Mouse (Mus musculus) neural tube, embryonic 14.5 days (tissue): ENCODE measurements at regions not wholly inside any gene's neighbourhood (a gene's known extent, or its start where the extent isn't known, plus 50 kb on each side); places are given as distances from the start of the nearest gene placed in this dataset.

Source experiments
- ATAC-seq: fragments of 200-750 bp; cut with Nextera tagmentation; 2 replicates; pipeline ENCODE4 v1.8.0; 2017; ENCODE audit warnings: low read depth, mild to moderate bottlenecking, moderate TSS enrichment, moderate library complexity
- H3K27ac ChIP-seq: fragments of 300-500 bp; sonication (generic); 2 replicates; pipeline ENCODE4 v1.5.1; 2014; ENCODE audit warnings: low read depth, mild to moderate bottlenecking, control low read depth, low read length, moderate library complexity, mixed read lengths
- H3K27me3 ChIP-seq: fragments of 300-500 bp; sonication (generic); 2 replicates; pipeline ENCODE4 v1.6.1; 2014; ENCODE audit warnings: low read length; ENCODE audit not compliant: control insufficient read depth, insufficient read depth
- H3K36me3 ChIP-seq: fragments of 300-500 bp; sonication (generic); 2 replicates; pipeline ENCODE4 v1.6.1; 2014; ENCODE audit warnings: low read length, mixed read lengths; ENCODE audit not compliant: control insufficient read depth, insufficient read depth
- H3K4me1 ChIP-seq: fragments of 300-500 bp; sonication (generic); 2 replicates; pipeline ENCODE4 v1.6.1; 2014; ENCODE audit warnings: low read length; ENCODE audit not compliant: control insufficient read depth, insufficient read depth
- H3K4me2 ChIP-seq: fragments of 300-500 bp; sonication (generic); 2 replicates; pipeline ENCODE4 v1.6.1; 2014; ENCODE audit warnings: mild to moderate bottlenecking, low read depth, low read length, control low read depth
- H3K4me3 ChIP-seq: fragments of 300-500 bp; sonication (generic); 2 replicates; pipeline ENCODE4 v1.5.1; 2014; ENCODE audit warnings: low read depth, low read length, control low read depth, mixed read lengths
- H3K9ac ChIP-seq: fragments of 300-500 bp; sonication (generic); replicated peaks from 2 replicates; pipeline ENCODE4 v1.6.1; 2014; ENCODE audit warnings: low read depth, mild to moderate bottlenecking, control low read depth, low read length, mixed read lengths
- H3K9me3 ChIP-seq: fragments of 300-500 bp; sonication (generic); 2 replicates; pipeline ENCODE4 v1.6.1; 2016; ENCODE audit warnings: low read length; ENCODE audit not compliant: control insufficient read depth
- WGBS: fragments of 180-500 bp; shearing (Covaris S2); extraction: QIAGEN DNeasy Blood & Tissue Kit; methylation state at CpG from one replicate; pipeline ENCODE4 v1.1.7; 2014; 5-methylcytosine and 5-hydroxymethylcytosine counted together

- H3K36me3 ChIP-seq = no peaks in the 10 kb centered on the region
- H3K4me3 ChIP-seq = no peak overlapping the region
- H3K9ac ChIP-seq = no peak overlapping the region
- 85% methylated on average over 1 of the region's 1 CpGs for WGBS
- no peak for ATAC-seq
- H3K27me3 ChIP-seq = no peaks in the 10 kb centered on the region
- no peak overlapping the region for H3K4me2 ChIP-seq
- no peak overlapping the region for H3K27ac ChIP-seq
- H3K9me3 ChIP-seq = no peaks in the 10 kb centered on the region
- H3K4me1 ChIP-seq = no peaks in the 10 kb centered on the region
These were observed 318.9 kb upstream of the A1bg start for GRCm38 (mm10) chr15:61241741-61242140.

DNA sequence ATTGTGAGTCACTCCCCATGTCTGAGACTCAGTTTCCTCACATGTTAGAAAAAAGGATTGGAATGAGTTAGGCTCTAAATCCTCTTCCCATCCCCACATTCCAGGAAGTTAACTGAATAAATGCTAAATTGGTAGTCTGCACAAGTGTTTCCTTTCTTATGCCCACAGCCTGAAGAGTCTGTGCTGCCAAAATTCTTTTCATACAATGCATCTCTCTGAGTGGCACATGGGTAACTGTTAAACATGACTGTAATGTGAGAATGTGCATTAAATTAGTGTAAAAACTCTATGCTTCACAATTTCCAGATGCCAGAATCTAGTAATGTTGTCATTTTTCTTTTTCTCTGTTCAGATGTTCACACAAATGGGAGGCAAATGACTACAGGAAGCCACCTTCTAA, 317.5 kb upstream of the A1bg start:
- Histone ChIP-seq H3K36me3 (no peaks in the 10 kb centered on the region), H3K9ac (no peak overlapping the region), H3K27me3 (no peaks in the 10 kb centered on the region), H3K4me1 (no peaks in the 10 kb centered on the region), H3K4me2 (no peak overlapping the region), H3K27ac (no peak overlapping the region), H3K9me3 (no peaks in the 10 kb centered on the region), H3K4me3 (no peak overlapping the region)
- ATAC-seq = no peak

GRCm38 (mm10) chr15:61239414-61239813, 316.6 kb upstream of the A1bg start:
- Histone ChIP-seq H3K4me1 (no peaks in the 10 kb centered on the region), H3K9me3 (no peaks in the 10 kb centered on the region), H3K4me3 (no peak overlapping the region), H3K9ac (no peak overlapping the region), H3K36me3 (no peaks in the 10 kb centered on the region), H3K4me2 (no peak overlapping the region), H3K27ac (no peak overlapping the region), H3K27me3 (no peaks in the 10 kb centered on the region)
- 78% methylated on average over 7 of the region's 7 CpGs for WGBS
- no peak for ATAC-seq

- H3K9ac ChIP-seq = no peak overlapping the region
- no peak for ATAC-seq
- 76% methylated on average over 10 of the region's 12 CpGs for WGBS
- no peak overlapping the region for H3K4me2 ChIP-seq
- no peak overlapping the region for H3K4me3 ChIP-seq
- H3K4me1 ChIP-seq = no peaks in the 10 kb centered on the region
- no peaks in the 10 kb centered on the region for H3K9me3 ChIP-seq
- no peaks in the 10 kb centered on the region for H3K27me3 ChIP-seq
- no peaks in the 10 kb centered on the region for H3K36me3 ChIP-seq
- H3K27ac ChIP-seq = no peak overlapping the region
These were observed 316.2 kb upstream of the A1bg start for GRCm38 (mm10) chr15:61238996-61239395.

DNA sequence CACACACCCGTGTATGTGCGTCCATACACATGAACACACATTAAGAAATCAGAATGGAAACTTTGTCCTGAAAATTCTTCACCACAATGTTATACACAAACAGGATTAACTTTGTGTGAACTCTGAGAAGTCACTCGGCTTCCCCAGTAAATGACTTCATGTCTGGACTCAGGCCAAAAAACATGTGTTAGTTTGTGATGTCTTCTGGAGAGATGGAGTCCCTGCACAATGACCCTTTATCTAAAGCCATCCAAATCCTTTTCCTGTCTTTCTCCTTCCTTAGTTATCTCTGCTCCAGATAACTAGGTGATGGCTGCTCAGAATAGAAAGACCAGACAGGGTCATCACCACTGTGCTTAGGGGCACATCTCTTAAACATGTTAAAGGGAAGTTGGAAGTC, 306.8 kb upstream of the A1bg start:
- 74% methylated on average over 3 of the region's 3 CpGs for WGBS
- H3K9me3 ChIP-seq = no peaks in the 10 kb centered on the region
- no peak overlapping the region for H3K9ac ChIP-seq
- no peak for ATAC-seq
- no peak overlapping the region for H3K27ac ChIP-seq
- H3K4me3 ChIP-seq = no peak overlapping the region
- no peak overlapping the region for H3K4me2 ChIP-seq
- no peaks in the 10 kb centered on the region for H3K27me3 ChIP-seq
- H3K36me3 ChIP-seq = no peaks in the 10 kb centered on the region
- H3K4me1 ChIP-seq = no peaks in the 10 kb centered on the region

DNA sequence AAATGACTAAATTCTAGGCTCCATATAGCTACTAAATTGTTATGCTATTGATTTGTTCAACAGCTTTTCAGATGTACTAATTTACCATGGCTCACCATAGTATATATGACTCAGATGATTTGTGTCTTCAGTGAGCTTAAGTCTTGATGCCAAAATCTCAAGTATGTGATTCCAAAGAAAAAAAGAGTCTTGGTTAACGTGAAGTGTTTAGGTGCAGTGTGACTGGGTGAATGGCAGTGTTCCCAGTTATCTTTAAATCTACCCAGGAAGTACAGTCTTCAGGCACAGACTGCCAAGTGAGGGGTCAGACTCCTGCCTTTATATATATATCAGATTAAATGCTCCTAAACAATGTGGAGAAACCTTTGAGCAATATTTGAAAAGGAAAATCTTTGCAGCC, 300.1 kb upstream of the A1bg start:
- H3K4me1 ChIP-seq = no peaks in the 10 kb centered on the region
- no peak for ATAC-seq
- H3K27me3 ChIP-seq = no peaks in the 10 kb centered on the region
- no peaks in the 10 kb centered on the region for H3K9me3 ChIP-seq
- no peak overlapping the region for H3K27ac ChIP-seq
- no peak overlapping the region for H3K4me2 ChIP-seq
- 85% methylated on average over 1 of the region's 1 CpGs for WGBS
- H3K9ac ChIP-seq = no peak overlapping the region
- no peaks in the 10 kb centered on the region for H3K36me3 ChIP-seq
- no peak overlapping the region for H3K4me3 ChIP-seq

- Histone ChIP-seq H3K27ac (no peak overlapping the region), H3K9ac (no peak overlapping the region), H3K36me3 (no peaks in the 10 kb centered on the region), H3K27me3 (no peaks in the 10 kb centered on the region), H3K4me3 (no peak overlapping the region), H3K9me3 (no peaks in the 10 kb centered on the region), H3K4me1 (no peaks in the 10 kb centered on the region), H3K4me2 (no peak overlapping the region)
- no peak for ATAC-seq
These were observed 287.3 kb upstream of the A1bg start for GRCm38 (mm10) chr15:61210161-61210560.

- Histone ChIP-seq H3K9me3 (no peaks in the 10 kb centered on the region), H3K9ac (no peak overlapping the region), H3K4me1 (no peaks in the 10 kb centered on the region), H3K36me3 (no peaks in the 10 kb centered on the region), H3K4me2 (no peak overlapping the region), H3K27me3 (no peaks in the 10 kb centered on the region), H3K27ac (no peak overlapping the region), H3K4me3 (no peak overlapping the region)
- WGBS = 91% methylated on average over 1 of the region's 1 CpGs
- no peak for ATAC-seq
These were observed 267.2 kb upstream of the A1bg start for GRCm38 (mm10) chr15:61189981-61190380.

DNA sequence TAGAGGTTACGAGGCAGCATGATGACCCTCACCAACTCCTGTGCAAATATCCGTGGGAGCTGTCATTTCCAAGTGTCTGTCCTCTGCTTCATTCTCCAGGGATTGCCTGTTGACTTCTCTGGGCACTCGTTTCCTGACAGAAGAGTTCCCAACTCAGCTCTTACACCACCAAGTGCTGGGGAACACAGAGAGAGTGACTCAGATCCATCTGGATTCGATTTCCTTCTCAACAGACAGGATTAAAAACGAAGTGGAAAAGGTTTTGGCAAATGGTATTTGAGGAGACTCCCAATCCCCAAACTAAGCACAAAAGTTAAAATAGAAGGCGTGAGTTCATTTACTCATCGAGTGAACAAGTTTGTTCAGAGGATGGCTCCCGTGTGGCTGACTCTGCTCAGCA, 266.7 kb upstream of the A1bg start:
- ATAC-seq = no peak
- H3K4me2 ChIP-seq = no peak overlapping the region
- H3K4me1 ChIP-seq = no peaks in the 10 kb centered on the region
- no peaks in the 10 kb centered on the region for H3K36me3 ChIP-seq
- H3K27me3 ChIP-seq = no peaks in the 10 kb centered on the region
- H3K4me3 ChIP-seq = no peak overlapping the region
- WGBS = 79% methylated on average over 8 of the region's 8 CpGs
- no peak overlapping the region for H3K27ac ChIP-seq
- no peak overlapping the region for H3K9ac ChIP-seq
- H3K9me3 ChIP-seq = no peaks in the 10 kb centered on the region

GRCm38 (mm10) chr15:61184597-61184963, 261.8 kb upstream of the A1bg start:
- no peaks in the 10 kb centered on the region for H3K27me3 ChIP-seq
- H3K9ac ChIP-seq = no peak overlapping the region
- H3K36me3 ChIP-seq = no peaks in the 10 kb centered on the region
- no peaks in the 10 kb centered on the region for H3K4me1 ChIP-seq
- ATAC-seq = no peak
- H3K9me3 ChIP-seq = no peaks in the 10 kb centered on the region
- WGBS = 10% methylated on average over 2 of the region's 2 CpGs
- no peak overlapping the region for H3K27ac ChIP-seq
- no peak overlapping the region for H3K4me2 ChIP-seq
- H3K4me3 ChIP-seq = no peak overlapping the region
